Mouse (Mus musculus) cerebellum, postnatal 25 days (tissue): ENCODE measurements at regions not wholly inside any gene's neighbourhood (a gene's known extent, or its start where the extent isn't known, plus 50 kb on each side); places are given as distances from the start of the nearest gene placed in this dataset.

Source experiments
- DNase-seq, 2 experiments: peaks; one replicate each; pipeline ENCODE4 v3.0.0; 2021; ENCODE audit warnings: mixed read lengths in 2 of 2

DNA sequence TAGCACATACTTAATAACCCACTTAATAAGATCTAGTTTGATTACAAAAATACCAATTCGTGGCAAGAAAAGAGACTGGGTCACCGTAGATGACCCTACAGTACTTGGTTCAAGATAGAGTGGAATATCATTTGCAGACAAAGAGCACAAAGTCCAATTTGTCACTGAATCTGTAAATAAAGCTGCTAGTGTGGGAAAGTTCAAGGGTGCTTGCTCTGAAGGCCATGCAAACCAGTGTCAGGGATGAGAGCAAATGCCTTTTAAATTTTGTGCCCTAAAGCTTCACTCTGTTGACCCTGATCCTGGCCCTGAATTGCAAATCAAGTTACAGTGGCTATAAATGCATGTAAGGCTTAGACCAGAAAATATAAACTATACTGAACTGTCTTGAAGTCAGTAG is 113.1 kb downstream of the Cd55b start:
- no peak for DNase-seq

DNA sequence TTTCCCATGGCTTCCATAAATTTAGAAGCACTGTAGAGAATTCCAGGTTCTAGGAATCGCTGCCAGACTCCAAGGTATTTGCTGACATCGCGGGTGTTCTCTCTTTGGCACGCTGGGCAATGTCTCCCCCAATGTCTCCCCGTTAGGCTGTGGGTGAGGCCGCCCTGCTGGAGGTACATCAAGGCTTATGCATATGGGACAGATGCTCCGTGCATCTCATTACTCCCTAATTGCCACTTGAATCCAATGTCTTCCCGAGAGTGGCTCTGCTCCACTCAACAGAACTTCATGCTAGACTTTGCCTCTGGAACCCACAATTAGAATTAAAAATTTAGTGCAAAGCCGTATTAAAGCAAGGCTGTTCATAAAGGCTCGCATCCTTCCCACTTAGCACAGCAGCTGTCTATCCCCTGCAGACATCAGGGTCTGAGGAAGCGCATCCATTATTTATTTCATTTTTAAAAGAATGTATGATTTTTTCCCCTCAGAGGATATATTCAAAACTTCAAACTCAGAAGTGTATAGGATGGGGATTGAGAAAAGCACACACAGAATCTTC is 120.9 kb downstream of the Cd55b start:
- DNase-seq, result peak in 1 of 2 experiments; percentile 1

GRCm38 (mm10) chr1:130300065-130300815 is 122.6 kb downstream of the Cd55b start:
- peak in 1 of 2 experiments; percentile 13 for DNase-seq

DNA sequence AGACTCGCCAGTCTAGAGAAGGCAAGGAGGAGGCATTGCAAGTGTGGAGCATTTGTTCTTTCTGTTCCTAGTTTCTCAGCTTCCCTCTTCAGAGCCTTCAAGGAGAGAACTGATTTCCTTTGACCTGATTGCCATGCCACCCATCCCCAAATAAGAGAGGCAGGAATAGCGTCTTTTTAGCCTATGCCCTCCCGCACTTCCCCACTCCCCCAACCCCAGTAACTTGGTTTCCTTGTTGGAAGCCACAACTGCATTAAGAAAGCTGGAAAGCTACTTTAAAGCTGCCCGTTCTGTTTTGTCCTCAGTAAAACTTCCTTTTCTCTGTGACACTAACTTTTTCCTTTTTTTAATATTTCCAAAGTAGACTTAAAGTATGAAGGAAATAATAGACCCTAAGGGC is 123.2 kb downstream of the Cd55b start:
- DNase-seq, result no peak

DNA sequence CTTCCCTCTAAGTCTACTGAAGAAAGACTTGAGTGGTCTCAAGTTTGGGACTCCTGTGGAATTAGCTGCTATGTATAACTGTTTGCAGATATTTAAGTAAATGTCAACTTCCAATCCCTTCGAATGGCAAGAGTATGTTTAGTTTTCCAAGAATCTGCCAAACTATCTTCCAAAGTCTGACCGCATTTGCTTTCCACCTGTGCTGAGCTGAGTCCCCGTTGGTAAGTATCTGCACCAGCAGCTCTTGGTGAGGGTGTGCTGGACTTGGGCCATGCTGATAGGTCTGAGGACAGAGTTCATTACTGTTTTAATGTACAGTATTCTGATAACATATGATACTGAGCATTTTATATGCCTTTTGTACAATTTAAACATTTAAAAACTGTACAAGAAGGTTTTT is 123.7 kb downstream of the Cd55b start:
- no peak for DNase-seq

- no peak for DNase-seq
Measured at GRCm38 (mm10) chr1:130298636-130299035, 124.2 kb downstream of the Cd55b start.

DNA sequence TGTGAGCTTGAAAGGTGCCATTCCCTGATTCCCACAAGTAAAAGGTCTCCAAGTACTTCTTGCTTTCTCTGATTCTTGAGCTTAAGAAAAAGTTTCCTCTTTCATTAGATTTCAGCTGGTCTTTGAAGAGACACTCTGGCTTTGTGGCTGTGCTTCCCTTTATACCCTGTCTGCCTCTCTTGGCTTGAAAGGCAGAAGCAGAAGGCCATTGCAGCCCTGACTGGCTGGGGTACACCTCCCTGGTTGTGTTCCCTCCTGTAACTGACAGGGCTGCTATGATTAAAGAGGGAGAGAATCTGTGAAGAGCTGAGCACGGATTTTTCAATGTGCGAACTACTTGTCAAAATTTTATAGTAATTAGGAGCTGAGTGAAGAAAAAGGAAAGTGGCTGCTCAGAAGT is 125.3 kb downstream of the Cd55b start:
- no peak for DNase-seq

DNA sequence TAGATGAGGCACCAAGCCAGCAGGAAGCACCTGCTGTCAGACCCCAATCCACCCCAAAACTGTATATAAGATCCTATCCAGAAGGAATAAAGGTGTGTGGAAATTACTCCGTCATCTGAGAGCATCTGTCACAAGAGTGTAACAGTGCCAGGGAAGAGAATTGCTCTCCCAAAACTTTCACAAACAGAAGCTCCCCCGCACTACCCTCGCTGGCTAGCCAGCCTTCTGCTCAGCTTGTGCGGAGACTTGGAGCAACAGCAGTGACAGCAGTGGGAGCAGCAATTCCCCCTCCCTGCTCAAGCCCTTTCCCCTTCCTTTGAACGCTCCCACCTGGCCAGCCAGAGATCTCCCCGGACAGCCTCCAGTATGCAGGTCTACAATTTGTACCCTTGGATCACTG is 136.9 kb downstream of the Cd55b start:
- DNase-seq, result no peak

DNA sequence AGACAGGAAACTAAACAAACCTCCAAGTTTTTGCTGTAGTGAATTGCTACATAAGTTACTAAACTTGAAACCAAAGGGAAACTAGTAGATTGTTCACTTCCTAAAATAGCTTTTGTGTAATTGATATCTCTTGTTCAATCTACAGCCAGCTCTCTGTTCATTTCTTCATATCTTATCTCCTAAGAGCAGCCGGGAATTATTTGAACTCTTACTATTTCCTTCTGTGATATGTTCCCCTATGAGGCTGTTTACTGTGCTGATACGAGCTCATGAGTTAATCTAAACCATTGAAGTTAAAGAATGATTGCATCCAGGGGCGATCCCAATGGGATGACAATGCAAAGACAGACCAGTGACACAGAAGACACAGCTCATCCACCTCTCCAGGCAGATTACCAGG is 140.7 kb downstream of the Cd55b start:
- no peak for DNase-seq

- no peak for DNase-seq
Measured at GRCm38 (mm10) chr1:130279180-130279579, 143.6 kb downstream of the Cd55b start.

- no peak for DNase-seq
Measured at GRCm38 (mm10) chr1:130278000-130278536, 144.7 kb downstream of the Cd55b start.

DNA sequence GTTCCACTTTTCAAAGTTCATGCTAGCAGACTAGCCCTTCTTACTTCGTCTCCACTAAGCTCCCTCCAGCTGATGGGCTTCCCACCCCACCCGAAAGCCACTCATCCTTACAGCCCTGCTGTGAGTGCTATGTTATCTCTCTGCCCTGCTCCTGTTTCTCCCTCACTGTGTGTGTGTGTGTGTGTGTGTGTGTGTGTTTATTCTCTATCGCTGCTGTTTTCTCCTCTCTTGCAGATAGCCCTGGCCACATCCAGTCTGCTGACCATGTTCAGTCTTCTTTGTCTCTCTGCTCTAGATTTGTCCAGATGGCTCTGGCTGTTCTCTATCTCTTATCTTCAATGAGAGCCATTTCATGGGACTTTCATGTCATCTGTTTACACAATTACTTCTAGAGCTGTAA is 145.9 kb downstream of the Cd55b start:
- DNase-seq, result no peak

GRCm38 (mm10) chr1:130276005-130276404 is 146.8 kb downstream of the Cd55b start:
- DNase-seq, result no peak

DNA sequence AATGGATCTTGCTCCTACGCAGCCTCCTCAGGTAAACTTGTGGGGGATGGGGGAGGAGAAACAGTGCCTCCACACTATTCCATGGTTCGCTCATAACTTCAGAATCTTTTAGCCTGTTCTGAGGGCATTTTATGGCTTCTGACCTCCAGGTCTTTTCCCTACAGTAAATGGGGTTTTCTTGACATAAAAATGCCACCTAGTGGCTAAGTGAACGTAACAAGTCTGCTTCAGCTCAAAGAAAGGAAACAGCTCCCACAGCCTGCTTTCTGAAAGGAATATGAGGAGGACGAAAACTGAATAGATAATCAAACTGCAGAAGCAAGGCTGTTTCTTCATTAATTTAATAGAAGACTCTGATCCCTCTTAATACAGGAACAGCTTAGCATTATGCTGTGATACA is 148.3 kb downstream of the Cd55b start:
- no peak for DNase-seq

DNA sequence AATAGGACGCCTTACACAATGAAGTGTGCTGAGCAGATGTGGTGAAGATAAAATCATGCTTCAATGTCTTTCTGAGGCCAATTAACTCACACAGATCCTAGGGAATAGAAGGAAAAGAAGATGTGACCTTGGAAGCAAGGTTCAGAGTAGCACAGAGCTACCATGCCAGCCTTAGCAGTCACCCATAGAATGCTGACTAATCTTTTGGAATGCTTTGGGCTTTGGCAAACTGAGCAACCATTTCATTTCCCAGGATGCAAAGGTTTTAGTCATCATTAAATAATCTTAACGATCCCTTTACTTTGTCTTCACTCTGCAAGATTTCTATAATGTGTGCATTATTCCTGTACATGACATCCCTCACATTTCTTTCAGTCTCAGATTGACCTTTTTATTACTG is 152.4 kb downstream of the Cd55b start:
- no peak for DNase-seq
